Mouse (Mus musculus) heart, embryonic 11.5 days (tissue): ENCODE data around the gene Slc29a4. TPM values are rescaled to one million over a fixed set of nuclear protein-coding genes. Genes with fewer than 3 reads are reported as not detected.

Source experiments
- ATAC-seq: fragments of 200-750 bp; cut with Nextera tagmentation; replicated peaks from 2 replicates; pipeline ENCODE4 v1.8.0; 2017; ENCODE audit warnings: moderate library complexity; ENCODE audit not compliant: insufficient number of reproducible peaks, low FRiP score, low TSS enrichment
- H3K27ac ChIP-seq: fragments of 300-500 bp; sonication (generic); 2 replicates; pipeline ENCODE4 v1.5.1; 2014; ENCODE audit warnings: mild to moderate bottlenecking, low read depth, low read length
- H3K27me3 ChIP-seq: fragments of 300-500 bp; sonication (generic); 2 replicates; pipeline ENCODE4 v1.6.1; 2014; ENCODE audit warnings: mild to moderate bottlenecking, low read length, mixed read lengths; ENCODE audit not compliant: control insufficient read depth, insufficient read depth
- H3K36me3 ChIP-seq: fragments of 300-500 bp; sonication (generic); 2 replicates; pipeline ENCODE4 v1.6.1; 2014; ENCODE audit warnings: mild to moderate bottlenecking, low read length, moderate library complexity, mixed read lengths; ENCODE audit not compliant: control insufficient read depth, insufficient read depth
- H3K4me1 ChIP-seq: fragments of 300-500 bp; sonication (generic); 2 replicates; pipeline ENCODE4 v1.6.1; 2014; ENCODE audit warnings: low read length; ENCODE audit not compliant: control insufficient read depth, insufficient read depth
- H3K4me2 ChIP-seq: fragments of 300-500 bp; sonication (generic); 2 replicates; pipeline ENCODE4 v1.6.1; 2014; ENCODE audit warnings: mild to moderate bottlenecking, moderate library complexity
- H3K4me3 ChIP-seq: fragments of 300-500 bp; sonication (generic); 2 replicates; pipeline ENCODE4 v1.5.1; 2014; ENCODE audit warnings: low read depth, low read length
- H3K9ac ChIP-seq: fragments of 300-500 bp; sonication (generic); 2 replicates; pipeline ENCODE4 v1.6.1; 2014; ENCODE audit warnings: mild to moderate bottlenecking, low read depth, low read length, moderate library complexity
- H3K9me3 ChIP-seq: fragments of 300-500 bp; sonication (generic); replicated peaks from 2 replicates; pipeline ENCODE4 v1.6.1; 2016; ENCODE audit warnings: low read length; ENCODE audit not compliant: control insufficient read depth
- WGBS: fragments of 180-500 bp; shearing (Covaris S2); extraction: QIAGEN DNeasy Blood & Tissue Kit; methylation state at CpG from one replicate; pipeline ENCODE4 v1.1.7; 2014; ENCODE audit not compliant: insufficient replicate concordance; 5-methylcytosine and 5-hydroxymethylcytosine counted together
- polyA plus RNA-seq: library from polyadenylated mRNA; unstranded; fragments of >200 nt; fragmentation: Nextera tagmentation; extraction: Ambion mirVana; gene quantifications from 2 replicates; pipeline ENCODE4 v1.2.1, GENCODE M21; 2014

The Slc29a4 gene
- polyA plus RNA-seq, 1 experiment from 2014 or later: 3.1 TPM

GRCm38 (mm10) chr5:142716056-142716455 lies 23.7 kb downstream of the Slc29a4 start:
- Histone ChIP-seq H3K9ac (no peak overlapping the region), H3K4me3 (no peak overlapping the region), H3K4me2 (no peak overlapping the region), H3K27ac (no peak overlapping the region), H3K4me1 (no peaks in the 10 kb centered on the region), H3K27me3 (no peaks in the 10 kb centered on the region; the same call in 1 of the 2 replicates), H3K36me3 (no peaks in the 10 kb centered on the region), H3K9me3 (no peaks in the 10 kb centered on the region; the same call in 1 of the 2 replicates)
- WGBS: 75% methylated on average over 6 of the region's 6 CpGs
- ATAC-seq: no peak

DNA sequence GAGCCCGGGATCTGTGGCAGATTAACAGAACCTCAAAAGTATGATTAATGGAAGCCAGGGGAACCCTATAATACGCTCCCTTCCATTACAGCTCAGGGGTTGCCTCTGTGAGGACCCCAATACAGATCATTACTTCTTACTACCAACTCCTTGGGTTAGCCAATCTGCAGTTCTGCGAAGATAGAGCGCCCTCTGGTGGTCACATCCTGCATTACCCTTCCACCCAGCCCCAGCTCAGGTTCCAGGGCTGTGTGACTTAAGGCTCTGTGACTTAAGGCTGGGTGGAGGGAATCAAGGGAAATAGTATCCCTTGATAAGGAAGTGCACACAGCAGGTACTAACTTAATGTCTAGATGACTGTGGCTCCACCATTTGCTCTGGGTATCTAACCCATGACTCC lies 25.7 kb downstream of the Slc29a4 start:
- ATAC-seq: no peak
- H3K9ac ChIP-seq: no peak overlapping the region
- H3K9me3 ChIP-seq: no peaks in the 10 kb centered on the region
- H3K27ac ChIP-seq: no peak overlapping the region
- H3K4me3 ChIP-seq: no peak overlapping the region
- H3K4me2 ChIP-seq: peak overlapping the region; percentile 46
- H3K27me3 ChIP-seq: no peaks in the 10 kb centered on the region; the same call in 1 of the 2 replicates
- WGBS: 22% methylated on average over 4 of the region's 4 CpGs
- no peaks in the 10 kb centered on the region for H3K36me3 ChIP-seq
- H3K4me1 ChIP-seq: no peaks in the 10 kb centered on the region; the same call in 1 of the 2 replicates

DNA sequence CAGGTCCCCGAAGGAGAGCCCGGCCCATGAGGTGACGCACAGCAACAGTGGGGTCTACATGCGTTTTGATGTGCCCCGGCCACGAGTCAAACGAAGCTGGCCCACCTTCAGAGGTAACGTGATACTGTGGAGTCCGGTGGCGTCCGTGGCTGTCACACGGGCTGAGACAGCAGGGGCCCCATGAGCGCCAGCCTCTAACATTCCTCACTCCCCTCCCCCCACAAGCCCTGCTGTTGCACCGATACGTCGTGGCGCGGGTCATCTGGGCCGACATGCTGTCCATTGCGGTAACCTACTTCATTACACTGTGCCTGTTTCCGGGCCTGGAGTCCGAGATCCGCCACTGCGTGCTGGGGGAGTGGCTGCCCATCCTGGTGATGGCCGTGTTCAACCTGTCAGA lies 26.2 kb downstream of the Slc29a4 start:
- no peak overlapping the region for H3K9ac ChIP-seq
- H3K27ac ChIP-seq: no peak overlapping the region
- H3K4me2 ChIP-seq: peak overlapping the region; percentile 46
- ATAC-seq: no peak
- H3K4me3 ChIP-seq: 0 out of 2 replicates have a peak overlapping the region, but pooled peaks have one; percentile 8
- H3K36me3 ChIP-seq: no peaks in the 10 kb centered on the region
- WGBS: 45% methylated on average over 25 of the region's 25 CpGs
- no peaks in the 10 kb centered on the region for H3K9me3 ChIP-seq
- H3K4me1 ChIP-seq: no peaks in the 10 kb centered on the region; the same call in 1 of the 2 replicates
- no peaks in the 10 kb centered on the region; the same call in 1 of the 2 replicates for H3K27me3 ChIP-seq

- Histone ChIP-seq H3K9ac (no peak overlapping the region), H3K4me1 (peaks cover 3% of the 10 kb centered on the region; the same call in 1 of the 2 replicates), H3K9me3 (no peaks in the 10 kb centered on the region), H3K27ac (no peak overlapping the region), H3K4me2 (no peak overlapping the region), H3K4me3 (no peak overlapping the region), H3K36me3 (no peaks in the 10 kb centered on the region), H3K27me3 (no peaks in the 10 kb centered on the region; the same call in 1 of the 2 replicates)
- WGBS: 84% methylated on average over 13 of the region's 13 CpGs
- no peak for ATAC-seq
These were observed 27.6 kb downstream of the Slc29a4 start for GRCm38 (mm10) chr5:142719897-142720296.

DNA sequence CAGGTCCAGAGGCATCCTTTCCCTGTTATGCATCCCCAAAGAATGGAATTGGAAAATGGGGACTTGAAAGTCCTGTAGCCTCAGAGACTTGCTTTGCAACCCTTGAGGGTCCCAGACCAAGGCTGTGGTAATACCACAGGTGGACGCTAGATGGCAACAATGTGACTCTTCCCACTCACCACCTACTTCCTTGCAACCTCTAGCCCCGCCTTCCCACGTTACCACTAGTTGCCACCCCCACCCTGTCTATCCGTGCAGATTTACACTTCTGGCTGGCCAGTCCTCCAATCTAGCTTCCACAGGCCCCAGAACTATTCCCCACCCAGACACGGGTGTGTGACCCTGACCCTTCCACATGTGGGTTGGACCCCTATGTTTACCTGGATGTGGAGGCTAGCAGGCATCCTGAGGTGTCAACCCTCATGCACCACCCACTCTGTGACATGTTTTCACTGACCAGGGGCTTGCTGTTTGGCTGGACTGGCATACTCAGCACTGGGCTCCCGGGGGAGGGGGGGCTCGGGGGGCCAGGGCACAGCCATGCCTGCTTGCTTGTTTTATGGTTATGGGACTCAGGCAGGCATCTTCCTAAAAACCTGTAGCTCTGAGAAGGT lies 31.3 kb downstream of the Slc29a4 start:
- no peak overlapping the region for H3K4me3 ChIP-seq
- H3K27me3 ChIP-seq: no peaks in the 10 kb centered on the region
- 14% methylated on average over 7 of the region's 7 CpGs for WGBS
- H3K36me3 ChIP-seq: peaks cover 33% of the 10 kb centered on the region
- H3K9ac ChIP-seq: no peak overlapping the region
- peaks cover 3% of the 10 kb centered on the region; the same call in 1 of the 2 replicates for H3K4me1 ChIP-seq
- H3K9me3 ChIP-seq: no peaks in the 10 kb centered on the region
- peak overlapping the region; percentile 44; the same call in 1 of the 2 replicates for H3K4me2 ChIP-seq
- ATAC-seq: peak; percentile 43
- H3K27ac ChIP-seq: no peak overlapping the region

- H3K9ac ChIP-seq: no peak overlapping the region
- no peak overlapping the region for H3K4me2 ChIP-seq
- WGBS: 88% methylated on average over 7 of the region's 7 CpGs
- no peak overlapping the region for H3K27ac ChIP-seq
- H3K4me3 ChIP-seq: no peak overlapping the region
- peaks cover 3% of the 10 kb centered on the region; the same call in 1 of the 2 replicates for H3K4me1 ChIP-seq
- H3K27me3 ChIP-seq: no peaks in the 10 kb centered on the region
- no peak; the same call in 1 of the 2 replicates for ATAC-seq
- H3K9me3 ChIP-seq: no peaks in the 10 kb centered on the region
- peaks cover 38% of the 10 kb centered on the region for H3K36me3 ChIP-seq
These were observed 32.0 kb downstream of the Slc29a4 start for GRCm38 (mm10) chr5:142724265-142724664.

DNA sequence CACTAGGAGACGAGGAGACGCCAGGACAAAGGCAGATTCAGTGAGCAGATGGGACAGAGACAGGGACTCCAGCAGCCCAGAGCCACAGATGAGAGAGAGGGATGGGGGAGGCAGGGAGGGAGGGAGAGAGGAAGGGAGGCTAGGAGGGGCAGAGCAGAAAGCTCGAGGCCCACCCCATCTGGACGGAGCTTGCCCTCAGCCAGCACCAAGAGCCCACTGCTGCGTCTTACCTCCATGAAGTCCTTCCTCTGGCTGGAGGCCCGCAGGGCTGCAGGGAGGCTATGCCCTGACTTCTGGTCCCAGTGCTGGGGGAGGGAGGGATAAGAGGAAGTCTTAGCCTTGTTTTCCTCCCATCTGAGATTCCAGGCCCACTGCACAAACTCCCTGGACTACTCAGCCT lies 34.4 kb downstream of the Slc29a4 start:
- Histone ChIP-seq H3K36me3 (peaks cover 56% of the 10 kb centered on the region), H3K27me3 (no peaks in the 10 kb centered on the region), H3K27ac (no peak overlapping the region), H3K4me1 (peaks cover 3% of the 10 kb centered on the region; the same call in 1 of the 2 replicates), H3K9ac (no peak overlapping the region), H3K4me2 (no peak overlapping the region), H3K4me3 (no peak overlapping the region), H3K9me3 (no peaks in the 10 kb centered on the region)
- WGBS: 80% methylated on average over 6 of the region's 6 CpGs
- ATAC-seq: no peak

DNA sequence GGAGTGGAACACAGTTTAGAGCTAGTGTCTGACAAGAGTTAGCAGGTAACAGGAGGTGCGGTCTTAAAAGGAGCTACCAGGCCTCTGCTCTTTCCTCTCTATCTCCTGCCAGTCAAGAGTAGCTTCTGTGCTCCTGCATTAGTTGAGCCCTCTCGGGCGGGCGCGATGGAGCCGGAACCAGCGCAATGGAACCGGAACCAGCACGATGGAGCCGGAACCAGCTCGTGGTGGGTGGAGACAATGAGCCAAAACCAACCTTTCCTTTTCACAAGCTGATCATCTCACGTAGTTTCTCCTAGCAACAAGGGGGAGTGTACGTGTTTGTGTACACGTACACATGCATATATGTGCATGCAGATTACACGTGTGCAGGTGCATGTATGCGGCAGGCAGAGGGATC lies 36.0 kb downstream of the Slc29a4 start:
- 0 out of 2 replicates have a peak, but pooled peaks cover 3% of the 10 kb centered on the region for H3K4me1 ChIP-seq
- H3K4me2 ChIP-seq: no peak overlapping the region
- no peaks in the 10 kb centered on the region for H3K9me3 ChIP-seq
- H3K4me3 ChIP-seq: no peak overlapping the region
- H3K27me3 ChIP-seq: no peaks in the 10 kb centered on the region
- H3K27ac ChIP-seq: no peak overlapping the region
- no peak overlapping the region for H3K9ac ChIP-seq
- WGBS: 93% methylated on average over 16 of the region's 16 CpGs
- ATAC-seq: no peak
- peaks cover 68% of the 10 kb centered on the region for H3K36me3 ChIP-seq

DNA sequence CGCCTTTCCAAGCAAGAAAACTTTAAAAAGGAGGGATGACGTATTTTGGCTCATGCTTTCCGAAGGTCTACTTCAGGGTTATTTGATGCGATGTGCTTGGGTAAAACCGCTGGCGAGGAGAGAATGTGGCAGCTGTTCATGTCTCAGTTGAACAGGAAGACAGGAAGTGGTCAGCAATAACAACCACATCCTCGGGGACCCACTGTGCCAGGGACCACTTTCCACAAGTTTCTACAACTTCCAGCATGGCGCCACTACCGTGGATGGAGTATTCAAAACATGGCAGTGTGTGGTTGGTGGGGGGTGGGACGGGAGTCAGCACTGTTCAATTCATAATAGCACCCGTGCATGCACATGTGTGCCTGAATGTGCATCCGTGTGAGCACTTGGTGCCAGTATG lies 38.0 kb downstream of the Slc29a4 start:
- no peaks in the 10 kb centered on the region for H3K27me3 ChIP-seq
- H3K4me1 ChIP-seq: no peaks in the 10 kb centered on the region
- WGBS: 90% methylated on average over 12 of the region's 12 CpGs
- no peaks in the 10 kb centered on the region for H3K9me3 ChIP-seq
- no peak overlapping the region for H3K27ac ChIP-seq
- no peak overlapping the region for H3K9ac ChIP-seq
- H3K4me3 ChIP-seq: no peak overlapping the region
- no peak overlapping the region for H3K4me2 ChIP-seq
- no peak for ATAC-seq
- H3K36me3 ChIP-seq: peaks cover 76% of the 10 kb centered on the region
